Mouse (Mus musculus): ENCODE data around the gene Arrdc1. TPM values are rescaled to one million over a fixed set of nuclear protein-coding genes. Genes with fewer than 3 reads are reported as not detected.
"Not testable (repeated sequence)": the region's sequence is repeated elsewhere in the genome, so short reads cannot be mapped to it uniquely, and the experiment has no call there.

Arrdc1 gene
- 14.4 and 14.7 TPM in 2 replicates for polyA plus RNA-seq (2014; fragmentation: Nextera tagmentation; extraction: Ambion mirVana)

GRCm38 (mm10) chr2:24935057-24935796, at the start of gene Arrdc1:
Gene Arrdc1, minus strand, starts transcription at chr2:24935252.
- DNase-seq (ENCODE audit: low spot score) = peak; percentile 91
- under 1% methylated on average over 43 of the region's 49 CpGs for WGBS
- no peaks in the 10 kb centered on the region for H3K9me3 ChIP-seq (ENCODE audit: control insufficient read depth, low read length)
- peak within 1 kb of the TSS; percentile 17; the same call in 1 of the 2 replicates for H3K27ac ChIP-seq (ENCODE audit: low read depth, low read length)
- H3K4me2 ChIP-seq (replicated peaks; ENCODE audit: low read depth, low read length) = peak within 1 kb of the TSS; percentile 96
- H3K4me3 ChIP-seq (ENCODE audit: low read depth, low read length) = peak within 1 kb of the TSS; percentile 59
- ATAC-seq (ENCODE audit: low FRiP score) = peak; percentile 91
- H3K4me1 ChIP-seq (replicated peaks; ENCODE audit: control insufficient read depth, insufficient read depth, low read length) = no peaks in the 10 kb centered on the region
- H3K36me3 ChIP-seq (ENCODE audit: control insufficient read depth, insufficient read depth, low read length) = no peaks in the 10 kb centered on the region
- H3K9ac ChIP-seq (ENCODE audit: low read depth, low read length) = peak within 1 kb of the TSS; percentile 72
- no peaks in the 10 kb centered on the region for H3K27me3 ChIP-seq (ENCODE audit: control insufficient read depth, insufficient read depth, low read length)

- H3K4me2 ChIP-seq (replicated peaks; ENCODE audit: low read depth, low read length) = no peak overlapping the region
- DNase-seq (ENCODE audit: low spot score) (no peak), ATAC-seq (ENCODE audit: low FRiP score) (no peak)
- no peaks in the 10 kb centered on the region for H3K36me3 ChIP-seq (ENCODE audit: control insufficient read depth, insufficient read depth, low read length)
- 96% methylated on average over 5 of the region's 5 CpGs for WGBS
- H3K9ac ChIP-seq (ENCODE audit: low read depth, low read length) = no peak overlapping the region
- H3K9me3 ChIP-seq (ENCODE audit: control insufficient read depth, low read length) = no peaks in the 10 kb centered on the region
- H3K4me3 ChIP-seq (ENCODE audit: low read depth, low read length) = no peak overlapping the region
- H3K4me1 ChIP-seq (replicated peaks; ENCODE audit: control insufficient read depth, insufficient read depth, low read length) = peaks cover 3% of the 10 kb centered on the region; the same call in 1 of the 2 replicates
- no peaks in the 10 kb centered on the region for H3K27me3 ChIP-seq (ENCODE audit: control insufficient read depth, insufficient read depth, low read length)
- no peak overlapping the region for H3K27ac ChIP-seq (ENCODE audit: low read depth, low read length)
Observed at GRCm38 (mm10) chr2:24976960-24977359, 41.9 kb upstream of the Arrdc1 start.

DNA sequence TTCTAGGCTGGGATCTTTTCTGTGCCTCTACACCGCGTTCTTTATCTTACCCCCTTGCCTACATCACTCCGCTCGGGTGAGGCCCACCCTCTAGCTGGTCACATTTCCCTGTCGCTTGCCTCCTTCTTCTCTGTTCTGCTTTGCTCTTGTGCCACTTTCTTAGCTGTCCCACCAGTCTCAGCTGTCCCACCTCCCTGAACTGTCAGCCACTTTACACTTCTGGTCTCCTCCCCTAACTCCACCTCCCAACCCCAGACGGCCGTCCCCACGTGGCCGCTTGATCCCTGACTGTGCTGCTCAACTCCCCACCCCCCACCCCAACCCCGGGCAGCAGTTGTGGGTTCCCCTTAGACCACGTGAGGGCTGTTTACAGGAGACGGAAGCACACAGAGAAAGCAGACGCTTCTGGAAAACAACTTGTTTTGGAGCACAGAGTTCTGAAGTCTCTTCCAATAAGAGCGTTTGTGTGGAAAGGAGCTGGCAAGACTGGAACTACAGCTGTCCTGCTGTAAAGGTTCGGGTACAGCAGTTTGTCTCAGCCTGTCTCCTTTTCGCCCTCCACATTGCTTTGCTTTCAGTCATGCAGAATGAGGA, 40.7 kb upstream of the Arrdc1 start, which contains the start of gene Pnpla7:
Pnpla7 (plus strand) TSS at position 330 of the 594 bp plus-strand sequence.
- Histone ChIP-seq H3K4me2 (replicated peaks; ENCODE audit: low read depth, low read length) (peak within 1 kb of the TSS; percentile 94), H3K4me3 (ENCODE audit: low read depth, low read length) (peak within 1 kb of the TSS; percentile 57), H3K27me3 (ENCODE audit: control insufficient read depth, insufficient read depth, low read length) (no peaks in the 10 kb centered on the region), H3K36me3 (ENCODE audit: control insufficient read depth, insufficient read depth, low read length) (no peaks in the 10 kb centered on the region), H3K9ac (ENCODE audit: low read depth, low read length) (peak within 1 kb of the TSS; percentile 71), H3K27ac (ENCODE audit: low read depth, low read length) (peak within 1 kb of the TSS; percentile 82), H3K4me1 (replicated peaks; ENCODE audit: control insufficient read depth, insufficient read depth, low read length) (peaks cover 3% of the 10 kb centered on the region; the same call in 1 of the 2 replicates), H3K9me3 (ENCODE audit: control insufficient read depth, low read length) (no peaks in the 10 kb centered on the region)
- DNase-seq (ENCODE audit: low spot score) = peak; percentile 66
- under 1% methylated on average over 16 of the region's 16 CpGs for WGBS
- ATAC-seq (ENCODE audit: low FRiP score) = peak; percentile 31

DNA sequence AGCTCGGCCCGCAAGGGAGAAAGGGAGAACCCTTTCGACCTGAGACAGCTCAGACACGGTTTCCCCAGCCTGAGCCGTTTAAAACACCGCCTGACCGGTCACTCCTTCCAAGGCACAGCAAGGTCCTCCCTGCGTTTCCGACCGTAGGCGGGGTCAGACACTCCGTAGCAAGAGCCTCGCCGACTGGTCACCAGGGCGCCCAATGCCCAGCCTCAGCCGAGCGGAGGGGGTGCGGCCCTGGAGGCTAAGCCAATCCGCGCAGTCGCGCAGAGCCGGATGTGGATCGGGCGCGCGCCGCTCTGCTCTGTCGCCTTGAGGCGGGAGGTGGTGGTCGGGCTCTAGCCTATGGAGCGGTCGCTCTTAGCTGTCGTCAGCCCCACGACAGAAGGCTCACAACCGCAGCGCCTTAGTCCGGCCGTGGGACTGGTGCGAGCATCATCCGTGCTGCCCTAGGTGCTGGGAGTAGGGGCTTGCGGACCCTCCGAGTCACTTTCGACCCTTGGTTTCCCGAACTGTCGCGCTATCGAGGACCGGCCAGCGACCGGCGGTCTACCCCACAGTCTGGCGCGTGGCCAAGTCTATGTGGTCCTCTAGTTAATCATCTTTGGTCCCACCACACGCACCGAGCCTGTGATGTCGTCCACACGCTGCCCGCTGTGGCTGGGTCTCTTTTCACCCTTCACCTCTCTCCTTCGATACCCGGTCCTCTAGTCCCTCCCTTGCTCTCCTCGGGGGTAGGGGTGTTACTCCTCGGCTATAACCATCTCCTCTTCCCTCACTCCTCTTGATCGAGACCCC, 40.1 kb upstream of the Arrdc1 start, which contains the start of gene Mrpl41:
Mrpl41 (minus strand) TSS at position 193 of the 798 bp plus-strand sequence.
- peak; percentile 100 for ATAC-seq (ENCODE audit: low FRiP score)

DNA sequence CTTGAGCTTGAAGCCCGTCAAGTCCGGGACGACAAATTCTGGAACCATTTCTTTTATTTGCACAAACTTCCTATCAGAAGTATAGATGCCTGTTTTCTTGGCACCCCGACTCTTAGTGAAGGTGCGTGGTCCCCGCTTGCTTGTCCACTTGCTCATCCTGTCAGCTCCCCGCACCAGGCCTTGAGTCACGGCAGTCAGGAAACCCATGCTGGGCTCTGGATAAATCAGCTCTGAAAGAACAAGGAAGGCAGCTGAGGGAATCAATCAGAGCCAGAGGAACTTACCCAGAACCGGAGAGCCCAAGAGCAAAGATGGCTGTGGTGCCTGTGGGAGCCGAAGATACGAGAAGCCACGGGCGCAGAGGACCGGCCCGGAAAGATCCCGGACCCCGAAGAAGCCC, 39.4 kb upstream of the Arrdc1 start:
- H3K4me1 ChIP-seq (replicated peaks; ENCODE audit: control insufficient read depth, insufficient read depth, low read length); DNase-seq (ENCODE audit: low spot score); H3K9me3 ChIP-seq (ENCODE audit: control insufficient read depth, low read length); H3K36me3 ChIP-seq (ENCODE audit: control insufficient read depth, insufficient read depth, low read length); ATAC-seq (ENCODE audit: low FRiP score); H3K27me3 ChIP-seq (ENCODE audit: control insufficient read depth, insufficient read depth, low read length): not testable (repeated sequence)
- Histone ChIP-seq H3K9ac (ENCODE audit: low read depth, low read length) (peak overlapping the region; percentile 61), H3K27ac (ENCODE audit: low read depth, low read length) (peak overlapping the region; percentile 24; the same call in 1 of the 2 replicates), H3K4me3 (ENCODE audit: low read depth, low read length) (peak overlapping the region; percentile 57), H3K4me2 (replicated peaks; ENCODE audit: low read depth, low read length) (peak overlapping the region; percentile 94)
- 2% methylated on average over 17 of the region's 17 CpGs for WGBS

More for the DNA sequence above, 40.1 kb upstream of the Arrdc1 start, which contains the start of gene Mrpl41:
- Histone ChIP-seq H3K27me3 (ENCODE audit: control insufficient read depth, insufficient read depth, low read length) (no peaks in the 10 kb centered on the region), H3K9ac (ENCODE audit: low read depth, low read length) (peak within 1 kb of the TSS; percentile 71), H3K9me3 (ENCODE audit: control insufficient read depth, low read length) (no peaks in the 10 kb centered on the region), H3K27ac (ENCODE audit: low read depth, low read length) (peak within 1 kb of the TSS; percentile 82), H3K4me3 (ENCODE audit: low read depth, low read length) (peak within 1 kb of the TSS; percentile 57), H3K4me1 (replicated peaks; ENCODE audit: control insufficient read depth, insufficient read depth, low read length) (peaks cover 3% of the 10 kb centered on the region; the same call in 1 of the 2 replicates), H3K36me3 (ENCODE audit: control insufficient read depth, insufficient read depth, low read length) (no peaks in the 10 kb centered on the region), H3K4me2 (replicated peaks; ENCODE audit: low read depth, low read length) (peak within 1 kb of the TSS; percentile 94)
- WGBS = under 1% methylated on average over 63 of the region's 64 CpGs
- peak; percentile 97 for DNase-seq (ENCODE audit: low spot score)

DNA sequence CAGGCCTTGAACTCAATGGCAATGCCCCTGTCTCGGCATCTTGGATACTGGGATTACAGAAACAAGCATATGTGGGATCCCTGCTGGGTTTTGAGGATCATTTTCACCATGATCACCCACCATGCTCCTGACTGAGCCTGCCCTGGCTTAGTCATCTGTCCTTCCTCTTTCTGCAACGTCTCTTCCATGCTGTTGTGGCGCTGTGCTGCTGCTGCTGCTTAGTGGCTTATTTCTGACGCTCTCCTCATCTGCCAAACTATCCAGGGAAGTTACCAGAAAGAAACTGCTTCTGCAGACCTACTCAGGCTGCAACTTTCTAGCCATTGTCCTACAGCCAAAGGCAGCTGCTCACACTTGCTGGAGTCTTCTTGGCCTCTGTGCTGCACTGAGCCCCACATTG, 35.3 kb upstream of the Arrdc1 start:
- Histone ChIP-seq H3K27me3 (ENCODE audit: control insufficient read depth, insufficient read depth, low read length) (no peaks in the 10 kb centered on the region), H3K9me3 (ENCODE audit: control insufficient read depth, low read length) (no peaks in the 10 kb centered on the region), H3K9ac (ENCODE audit: low read depth, low read length) (no peak overlapping the region), H3K27ac (ENCODE audit: low read depth, low read length) (no peak overlapping the region), H3K4me2 (replicated peaks; ENCODE audit: low read depth, low read length) (no peak overlapping the region), H3K4me3 (ENCODE audit: low read depth, low read length) (no peak overlapping the region), H3K4me1 (replicated peaks; ENCODE audit: control insufficient read depth, insufficient read depth, low read length) (peaks cover 3% of the 10 kb centered on the region; the same call in 1 of the 2 replicates), H3K36me3 (ENCODE audit: control insufficient read depth, insufficient read depth, low read length) (peaks cover 9% of the 10 kb centered on the region; the same call in 1 of the 2 replicates)
- DNase-seq (ENCODE audit: low spot score) (no peak), ATAC-seq (ENCODE audit: low FRiP score) (no peak)
- 95% methylated on average over 4 of the region's 4 CpGs for WGBS

- WGBS = 1% methylated on average over 28 of the region's 28 CpGs
- H3K36me3 ChIP-seq (ENCODE audit: control insufficient read depth, insufficient read depth, low read length) = no peaks in the 10 kb centered on the region
Observed at GRCm38 (mm10) chr2:24962304-24963000, 27.4 kb upstream of the Arrdc1 start, which contains the start of gene Dph7. Gene Dph7, plus strand, starts transcription at chr2:24962400.

DNA sequence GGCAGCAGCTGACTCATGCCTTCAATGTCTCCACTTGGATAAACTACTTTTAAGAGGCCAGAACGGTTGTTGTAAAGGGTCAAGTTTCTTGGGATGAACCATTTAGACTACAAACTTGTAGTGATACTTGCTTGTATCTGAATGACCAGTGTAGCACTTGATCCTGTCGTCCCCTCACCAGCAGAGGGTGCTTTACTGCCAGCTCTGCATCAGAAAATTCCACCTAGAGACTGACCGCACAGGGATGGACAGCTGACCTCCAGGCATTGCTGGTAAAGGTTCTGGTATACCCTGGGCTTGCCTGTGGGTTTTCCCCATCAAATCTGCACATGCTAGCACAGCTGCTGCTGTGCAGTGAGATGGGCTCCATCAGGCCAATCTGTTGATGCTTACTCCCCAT, 25.9 kb upstream of the Arrdc1 start:
- Histone ChIP-seq H3K4me3 (ENCODE audit: low read depth, low read length) (no peak overlapping the region), H3K4me2 (replicated peaks; ENCODE audit: low read depth, low read length) (no peak overlapping the region), H3K27ac (ENCODE audit: low read depth, low read length) (no peak overlapping the region), H3K4me1 (replicated peaks; ENCODE audit: control insufficient read depth, insufficient read depth, low read length) (peaks cover 3% of the 10 kb centered on the region; the same call in 1 of the 2 replicates), H3K27me3 (ENCODE audit: control insufficient read depth, insufficient read depth, low read length) (no peaks in the 10 kb centered on the region), H3K9me3 (ENCODE audit: control insufficient read depth, low read length) (no peaks in the 10 kb centered on the region), H3K36me3 (ENCODE audit: control insufficient read depth, insufficient read depth, low read length) (no peaks in the 10 kb centered on the region), H3K9ac (ENCODE audit: low read depth, low read length) (no peak overlapping the region)
- ATAC-seq (ENCODE audit: low FRiP score) (no peak), DNase-seq (ENCODE audit: low spot score) (peak; percentile 47)
- 42% methylated on average over 3 of the region's 3 CpGs for WGBS

More at GRCm38 (mm10) chr2:24962304-24963000, 27.4 kb upstream of the Arrdc1 start, which contains the start of gene Dph7:
- peak within 1 kb of the TSS; percentile 90 for H3K9ac ChIP-seq (ENCODE audit: low read depth, low read length)
- no peaks in the 10 kb centered on the region for H3K9me3 ChIP-seq (ENCODE audit: control insufficient read depth, low read length)
- no peaks in the 10 kb centered on the region for H3K27me3 ChIP-seq (ENCODE audit: control insufficient read depth, insufficient read depth, low read length)
- peak within 1 kb of the TSS; percentile 47 for H3K4me2 ChIP-seq (replicated peaks; ENCODE audit: low read depth, low read length)
- DNase-seq (ENCODE audit: low spot score) (peak; percentile 95), ATAC-seq (ENCODE audit: low FRiP score) (peak; percentile 92)
- no peak within 1 kb of the TSS for H3K27ac ChIP-seq (ENCODE audit: low read depth, low read length)
- H3K4me1 ChIP-seq (replicated peaks; ENCODE audit: control insufficient read depth, insufficient read depth, low read length) = peaks cover 3% of the 10 kb centered on the region; the same call in 1 of the 2 replicates
- H3K4me3 ChIP-seq (ENCODE audit: low read depth, low read length) = peak within 1 kb of the TSS; percentile 87

Data from hindbrain, embryonic 11.5 days (tissue).